Mouse (Mus musculus) right cerebral cortex, postnatal 25 days (tissue): Measurements from ENCODE around the gene Bad.
"Not testable (repeated sequence)": the region's sequence is repeated elsewhere in the genome, so short reads cannot be mapped to it uniquely, and the experiment has no call there.

Source experiments
- DNase-seq: peaks from one replicate; pipeline ENCODE4 v3.0.0; 2022

Bad gene

DNA sequence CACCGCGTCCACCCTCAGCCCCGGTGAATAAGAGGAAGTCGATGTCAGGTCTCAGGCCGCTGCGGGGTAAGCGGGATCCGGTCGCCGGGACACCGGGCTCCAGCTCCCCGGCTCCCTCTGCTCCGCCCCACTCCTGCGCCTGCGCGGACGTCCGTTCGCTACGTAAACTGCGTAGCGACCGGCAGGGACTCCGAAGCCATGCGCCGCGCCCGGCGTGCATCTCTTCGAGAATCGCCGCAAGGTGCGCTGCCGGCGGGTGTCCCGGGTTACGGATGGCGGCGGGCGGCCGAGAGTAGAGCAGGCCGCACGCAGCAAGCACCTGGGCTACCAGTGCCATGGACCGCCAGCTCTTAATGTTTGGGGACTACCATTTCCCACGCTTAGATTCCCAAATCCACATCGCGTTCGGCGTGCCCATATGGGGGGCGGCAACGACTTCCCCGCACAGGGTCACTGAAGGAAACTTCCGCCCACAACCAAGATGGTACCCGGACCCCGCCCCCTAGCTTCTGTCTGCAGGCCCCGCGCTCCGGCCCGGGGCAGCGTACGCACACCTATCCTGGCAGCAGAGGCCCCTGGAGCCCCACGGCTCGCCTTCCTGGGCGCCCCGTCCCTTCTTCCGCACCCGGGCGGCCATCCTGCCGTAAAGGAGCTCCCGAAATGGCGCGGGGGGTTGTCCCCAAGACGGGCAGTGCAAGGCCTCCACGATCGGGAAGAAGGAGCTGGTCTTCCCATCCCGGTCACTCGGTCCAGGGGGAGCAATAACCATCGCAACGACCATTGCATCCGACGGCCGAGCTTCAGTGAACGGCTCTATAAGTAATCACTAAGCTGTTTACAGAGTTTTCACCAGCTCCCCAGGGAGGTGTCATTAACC is at the start of gene Bad:
Gene Bad, plus strand, starts transcription at position 490 of the 877 bp plus-strand sequence.
- peak; percentile 94 for DNase-seq

GRCm38 (mm10) chr19:6892512-6892911 is 49.1 kb upstream of the Bad start:
- DNase-seq: no peak

- DNase-seq: no peak
These were observed 47.8 kb upstream of the Bad start for GRCm38 (mm10) chr19:6893731-6894451.

DNA sequence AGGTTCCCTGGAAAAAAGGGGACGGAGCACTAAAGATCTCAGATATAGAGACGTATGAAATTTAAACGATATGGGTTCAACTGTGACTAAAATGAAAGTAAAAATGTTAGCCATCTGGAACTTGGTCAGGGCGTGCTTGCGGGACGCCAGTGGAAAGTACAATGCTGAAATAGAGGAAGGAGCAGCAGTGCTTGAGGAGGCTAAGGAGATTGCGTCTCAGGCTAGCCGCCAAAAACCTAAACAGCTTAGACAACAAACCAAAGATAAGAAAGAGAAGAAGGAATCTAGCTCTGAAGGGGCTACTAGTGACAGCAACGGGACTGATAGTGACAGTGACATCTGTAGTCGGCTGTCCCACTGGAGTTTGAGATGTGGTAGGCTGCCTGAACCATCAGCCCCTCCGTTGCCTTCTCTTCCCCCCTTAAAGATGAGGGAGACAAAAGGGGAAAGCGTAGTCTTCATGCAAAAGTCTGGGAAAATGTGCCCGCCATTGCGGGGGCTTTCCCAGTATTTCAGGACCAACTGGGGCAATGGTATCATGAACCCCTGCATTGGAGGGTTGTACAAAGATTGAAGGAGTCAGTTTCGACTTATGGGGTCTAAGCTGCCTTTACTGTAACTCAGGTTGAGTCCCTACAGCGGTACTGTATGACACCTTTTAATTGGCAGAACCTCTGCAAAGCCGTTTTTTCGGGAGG is 45.9 kb upstream of the Bad start:
- DNase-seq: not testable (repeated sequence)

- no peak for DNase-seq
These were observed 42.0 kb upstream of the Bad start for GRCm38 (mm10) chr19:6899641-6900040.

GRCm38 (mm10) chr19:6903031-6903430 is 38.6 kb upstream of the Bad start:
- DNase-seq: no peak

DNA sequence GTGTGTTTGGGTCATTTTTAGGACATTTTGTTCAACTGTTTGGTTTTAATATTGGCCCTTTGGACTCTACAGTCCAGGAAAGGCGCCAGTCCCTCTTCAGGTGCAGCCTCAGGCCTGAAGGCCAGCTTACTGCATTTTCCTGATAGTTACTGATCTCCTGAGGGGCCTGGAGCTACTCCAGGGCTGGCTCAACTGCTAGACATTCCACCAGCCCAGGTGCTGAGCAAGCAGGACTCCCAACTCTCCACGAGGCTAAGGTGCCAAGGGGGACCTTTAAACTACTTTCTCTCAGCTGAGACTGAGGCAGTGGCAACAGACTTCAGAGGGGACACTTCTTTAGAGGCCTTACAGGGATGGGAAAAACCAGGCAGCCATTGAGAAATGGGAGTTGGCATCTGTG is 36.8 kb upstream of the Bad start:
- no peak for DNase-seq

DNA sequence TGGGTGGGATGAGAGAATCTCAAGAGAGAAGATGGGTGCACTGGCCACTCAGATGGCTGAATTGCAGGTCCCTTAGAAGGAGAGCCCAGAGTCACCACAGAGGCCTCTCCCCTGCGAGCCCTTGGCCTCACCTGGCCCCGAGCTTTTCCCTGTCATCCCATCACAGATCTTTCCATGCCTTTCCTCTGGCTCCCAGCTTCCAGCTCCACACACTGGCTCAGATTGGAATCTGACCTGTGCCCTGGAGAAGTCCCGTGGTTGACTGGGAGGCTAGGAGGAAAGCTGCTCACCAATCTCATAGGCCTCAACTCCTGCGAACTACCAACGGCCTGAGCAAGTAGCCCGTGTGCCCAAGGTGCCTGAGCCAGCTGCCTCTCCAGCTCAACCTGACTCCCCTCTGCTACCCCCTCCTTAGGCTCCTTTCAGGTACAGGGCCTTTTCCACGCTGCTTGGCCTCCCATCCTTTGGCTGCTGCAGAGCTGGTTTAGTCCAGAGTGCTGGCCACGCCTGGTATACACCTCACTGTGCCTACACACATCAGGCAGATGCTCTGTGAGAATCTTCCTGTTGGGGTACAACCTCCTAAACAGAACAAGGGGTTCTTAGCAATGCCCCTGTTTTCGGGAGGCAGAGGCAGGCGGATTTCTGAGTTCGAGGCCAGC is 36.0 kb upstream of the Bad start:
- no peak for DNase-seq

DNA sequence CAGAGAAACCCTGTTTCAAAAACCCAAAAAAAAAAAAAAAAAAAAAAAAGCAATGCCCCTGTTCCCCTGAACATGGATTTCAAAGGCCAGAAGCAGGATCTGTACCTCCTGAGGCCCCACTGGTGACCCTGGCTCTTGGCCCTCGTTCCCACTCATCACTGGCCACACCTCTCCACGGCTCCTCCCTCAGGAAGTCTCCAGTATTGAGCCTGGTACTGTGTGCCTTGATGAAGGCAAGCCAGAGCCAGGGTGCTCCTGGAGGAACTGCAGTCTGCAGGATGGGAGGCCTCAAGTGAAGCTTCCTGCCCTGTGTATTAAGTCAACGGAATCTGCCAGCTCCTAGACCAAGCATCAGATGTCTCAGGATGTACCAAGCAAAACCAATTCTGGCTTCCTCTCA is 35.5 kb upstream of the Bad start:
- no peak for DNase-seq

DNA sequence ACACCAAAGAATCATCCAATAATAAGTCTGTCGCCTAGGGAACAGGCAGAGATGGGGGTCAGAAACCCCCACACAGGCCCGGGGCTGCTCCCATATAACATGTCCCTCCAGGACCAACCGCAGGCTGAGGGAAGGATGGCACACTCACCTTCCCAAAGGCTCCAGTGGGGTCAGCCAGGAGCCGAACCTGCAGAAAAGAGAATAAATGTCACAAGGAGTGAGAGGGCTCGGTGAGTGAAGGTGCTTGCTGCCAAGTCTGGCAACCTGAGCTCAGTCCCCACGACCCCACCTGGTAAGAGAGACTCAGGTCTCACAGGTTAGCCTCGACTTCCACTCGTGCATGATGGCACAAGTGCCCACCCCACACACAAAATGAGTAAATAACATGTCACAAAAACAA is 34.6 kb upstream of the Bad start:
- DNase-seq: no peak

GRCm38 (mm10) chr19:6907811-6908540 is 33.7 kb upstream of the Bad start:
- DNase-seq: no peak

- no peak for DNase-seq
These were observed 32.6 kb upstream of the Bad start for GRCm38 (mm10) chr19:6909021-6909420.

GRCm38 (mm10) chr19:6909507-6910289 is 32.0 kb upstream of the Bad start, which contains the start of the genes Trmt112 and Prdx5:
Gene Trmt112 (plus strand): TSS chr19:6909698.
Gene Prdx5 (minus strand): TSS chr19:6910106.
- DNase-seq: peak; percentile 91

DNA sequence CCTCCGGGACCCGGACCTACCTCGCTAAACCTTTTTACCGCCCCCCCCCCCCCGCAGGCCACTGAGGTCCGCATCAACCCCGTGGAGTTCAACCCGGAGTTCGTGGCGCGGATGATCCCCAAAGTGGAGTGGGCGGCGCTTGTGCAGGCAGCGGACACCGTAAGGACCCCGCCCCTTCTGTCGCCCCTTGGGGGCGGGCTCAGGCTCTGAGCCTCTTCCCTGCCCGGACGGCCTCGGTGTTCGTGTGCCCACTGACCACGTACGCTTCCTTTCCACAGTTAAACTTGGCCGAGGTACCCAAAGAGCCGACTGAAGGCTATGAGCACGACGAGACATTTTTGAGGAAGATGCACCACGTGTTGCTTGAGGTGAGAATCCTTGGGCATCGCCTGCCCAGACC is 31.4 kb upstream of the Bad start:
- DNase-seq: not testable (repeated sequence)

DNA sequence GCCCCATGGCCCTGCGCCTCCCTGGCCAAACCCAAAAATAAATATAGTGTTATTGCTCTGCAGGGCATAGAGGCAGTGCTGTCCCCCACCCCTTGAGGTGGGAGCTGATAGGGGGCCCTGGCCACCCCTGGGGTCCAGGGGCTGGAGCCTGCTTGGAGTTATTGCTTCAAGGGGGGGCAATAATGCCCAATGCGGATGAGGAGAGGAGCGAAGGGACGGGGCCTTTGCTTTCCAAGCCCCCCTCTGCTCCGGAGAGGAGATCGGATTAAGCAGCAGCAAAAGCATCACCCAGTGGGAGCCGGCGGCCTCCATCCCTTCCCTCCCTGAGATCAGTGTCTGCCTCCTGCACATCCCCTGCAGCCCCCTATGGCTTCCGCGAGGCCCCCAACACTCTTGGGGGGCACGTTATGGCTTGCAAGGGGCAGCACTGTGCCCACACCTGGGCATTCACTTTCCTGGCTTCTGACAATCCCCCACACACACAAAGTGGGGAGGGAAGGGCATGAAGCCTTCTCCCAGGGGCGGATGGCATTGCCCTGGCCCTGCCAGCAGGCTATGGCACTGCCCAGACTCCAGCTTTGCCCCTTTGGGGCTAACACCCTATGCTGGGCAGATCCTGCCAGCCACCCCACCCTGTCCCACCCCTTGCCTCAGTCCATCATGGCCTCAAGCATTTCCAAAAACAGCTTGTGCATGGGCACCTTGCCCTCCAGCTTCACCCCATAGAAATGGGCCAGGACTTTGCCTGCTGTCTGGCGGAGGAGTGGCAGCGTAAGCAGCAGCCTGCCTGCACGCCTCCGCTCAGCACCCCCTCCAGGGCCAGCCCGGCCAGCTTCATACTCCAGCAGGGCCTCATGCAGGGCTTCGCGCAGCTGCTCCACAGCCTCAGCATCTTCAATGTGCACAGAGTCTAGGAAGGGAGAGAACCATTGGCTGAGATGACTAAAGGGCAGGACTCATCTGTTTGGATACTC is 30.3 kb upstream of the Bad start:
- DNase-seq: no peak

GRCm38 (mm10) chr19:6912205-6912970 is 29.3 kb upstream of the Bad start:
- peak; percentile 2 for DNase-seq

DNA sequence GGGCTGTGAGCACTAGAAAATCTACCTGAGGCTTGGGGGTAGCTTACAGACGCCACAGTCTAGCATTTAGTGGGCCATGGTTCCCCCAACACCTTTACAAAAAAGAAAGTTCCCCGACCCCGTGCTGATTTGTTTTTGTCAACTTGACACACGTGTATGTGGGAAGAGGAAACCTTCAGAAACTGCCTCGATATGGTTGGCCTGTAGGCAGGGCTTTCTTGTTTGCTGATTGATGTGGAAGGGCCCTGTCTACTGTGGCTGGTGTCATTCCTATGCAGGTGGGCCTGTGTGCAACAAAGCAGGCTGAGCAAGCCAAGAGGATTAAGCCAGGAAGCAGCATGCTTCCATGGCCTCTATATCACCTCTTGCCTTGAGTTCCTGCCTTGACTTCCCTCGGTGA is 28.6 kb upstream of the Bad start:
- peak; percentile 2 for DNase-seq

DNA sequence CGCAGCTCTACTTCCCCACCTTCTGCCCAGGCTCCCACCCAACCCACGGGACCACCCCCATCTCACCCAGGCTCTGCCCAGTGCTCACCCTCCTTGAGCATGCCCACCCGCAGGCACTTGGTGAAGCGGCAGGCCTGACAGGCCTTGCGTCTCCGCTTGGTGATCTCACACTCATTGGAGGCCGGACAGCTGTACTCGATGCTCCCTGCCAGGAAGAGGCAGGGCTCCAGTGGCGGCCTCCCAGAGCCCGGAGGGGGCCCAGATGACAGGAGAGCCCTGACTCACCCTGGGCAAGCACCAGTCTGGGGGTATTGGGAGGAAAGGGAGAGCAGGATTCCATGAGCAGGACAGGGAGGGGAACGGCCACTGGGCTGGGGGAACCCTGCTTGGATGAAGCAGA is 27.7 kb upstream of the Bad start:
- peak; percentile 3 for DNase-seq

GRCm38 (mm10) chr19:6914540-6914939 is 27.1 kb upstream of the Bad start:
- DNase-seq: peak; percentile 3
